Mouse (Mus musculus): ENCODE measurements at regions not wholly inside any gene's neighbourhood (a gene's known extent, or its start where the extent isn't known, plus 50 kb on each side); places are given as distances from the start of the nearest gene placed in this dataset.

- H3K27me3 ChIP-seq = no peaks in the 10 kb centered on the region
- H3K4me1 ChIP-seq = no peaks in the 10 kb centered on the region
- ATAC-seq (ENCODE audit: insufficient number of reproducible peaks, low FRiP score, low TSS enrichment, low read depth) = no peak
- 95% methylated on average over 4 of the region's 4 CpGs for WGBS
- no peak overlapping the region for H3K9ac ChIP-seq
- no peak overlapping the region for H3K4me3 ChIP-seq (replicated peaks)
- H3K27ac ChIP-seq (replicated peaks) = no peak overlapping the region
- no peak overlapping the region for H3K4me2 ChIP-seq (replicated peaks)
- H3K36me3 ChIP-seq = no peaks in the 10 kb centered on the region
- H3K9me3 ChIP-seq (replicated peaks) = no peaks in the 10 kb centered on the region
Measured at GRCm38 (mm10) chr11:114551262-114551661, 117.1 kb upstream of the Rpl38 start.

GRCm38 (mm10) chr11:114548658-114549057 lies 119.7 kb upstream of the Rpl38 start:
- no peak for ATAC-seq (ENCODE audit: insufficient number of reproducible peaks, low FRiP score, low TSS enrichment, low read depth)
- WGBS = 75% methylated on average over 5 of the region's 5 CpGs
- H3K4me2 ChIP-seq (replicated peaks) = no peak overlapping the region
- H3K9me3 ChIP-seq (replicated peaks) = no peaks in the 10 kb centered on the region
- H3K27ac ChIP-seq (replicated peaks) = no peak overlapping the region
- H3K4me3 ChIP-seq (replicated peaks) = no peak overlapping the region
- H3K36me3 ChIP-seq = no peaks in the 10 kb centered on the region
- H3K27me3 ChIP-seq = no peaks in the 10 kb centered on the region
- H3K9ac ChIP-seq = no peak overlapping the region
- H3K4me1 ChIP-seq = peaks cover 4% of the 10 kb centered on the region; the same call in 1 of the 2 replicates

GRCm38 (mm10) chr11:114544212-114544611 lies 124.1 kb upstream of the Rpl38 start:
- H3K4me2 ChIP-seq (replicated peaks) = no peak overlapping the region
- no peaks in the 10 kb centered on the region for H3K9me3 ChIP-seq (replicated peaks)
- no peak overlapping the region for H3K27ac ChIP-seq (replicated peaks)
- peaks cover 7% of the 10 kb centered on the region; the same call in 1 of the 2 replicates for H3K4me1 ChIP-seq
- no peaks in the 10 kb centered on the region for H3K27me3 ChIP-seq
- WGBS = 68% methylated on average over 3 of the region's 3 CpGs
- no peaks in the 10 kb centered on the region for H3K36me3 ChIP-seq
- no peak overlapping the region for H3K9ac ChIP-seq
- ATAC-seq (ENCODE audit: insufficient number of reproducible peaks, low FRiP score, low TSS enrichment, low read depth) = no peak
- H3K4me3 ChIP-seq (replicated peaks) = no peak overlapping the region

GRCm38 (mm10) chr11:114542167-114542566 lies 126.2 kb upstream of the Rpl38 start:
- Histone ChIP-seq H3K4me3 (replicated peaks) (no peak overlapping the region), H3K27ac (replicated peaks) (no peak overlapping the region), H3K27me3 (no peaks in the 10 kb centered on the region), H3K4me2 (replicated peaks) (no peak overlapping the region), H3K36me3 (no peaks in the 10 kb centered on the region), H3K9me3 (replicated peaks) (no peaks in the 10 kb centered on the region), H3K9ac (no peak overlapping the region), H3K4me1 (peaks cover 15% of the 10 kb centered on the region)
- ATAC-seq (ENCODE audit: insufficient number of reproducible peaks, low FRiP score, low TSS enrichment, low read depth) = no peak
- WGBS = 67% methylated on average over 8 of the region's 8 CpGs

GRCm38 (mm10) chr11:114540503-114540902 lies 127.8 kb upstream of the Rpl38 start:
- Histone ChIP-seq H3K36me3 (no peaks in the 10 kb centered on the region), H3K27ac (replicated peaks) (no peak overlapping the region), H3K9me3 (replicated peaks) (no peaks in the 10 kb centered on the region), H3K4me2 (replicated peaks) (no peak overlapping the region), H3K4me1 (peaks cover 22% of the 10 kb centered on the region), H3K4me3 (replicated peaks) (no peak overlapping the region), H3K9ac (no peak overlapping the region), H3K27me3 (no peaks in the 10 kb centered on the region)
- WGBS = 71% methylated on average over 3 of the region's 3 CpGs
- no peak for ATAC-seq (ENCODE audit: insufficient number of reproducible peaks, low FRiP score, low TSS enrichment, low read depth)

GRCm38 (mm10) chr11:114536616-114537493 lies 131.5 kb upstream of the Rpl38 start:
- Histone ChIP-seq H3K9me3 (replicated peaks) (no peaks in the 10 kb centered on the region), H3K9ac (no peak overlapping the region), H3K36me3 (no peaks in the 10 kb centered on the region), H3K4me2 (replicated peaks) (peak overlapping the region; percentile 20; the same call in 1 of the 2 replicates), H3K4me1 (peaks cover 15% of the 10 kb centered on the region), H3K27me3 (no peaks in the 10 kb centered on the region), H3K27ac (replicated peaks) (no peak overlapping the region; the same call in 1 of the 2 replicates), H3K4me3 (replicated peaks) (no peak overlapping the region)
- no peak for ATAC-seq (ENCODE audit: insufficient number of reproducible peaks, low FRiP score, low TSS enrichment, low read depth)
- 15% methylated on average over 13 of the region's 13 CpGs for WGBS

GRCm38 (mm10) chr11:114535900-114536299 lies 132.4 kb upstream of the Rpl38 start:
- Histone ChIP-seq H3K27ac (replicated peaks) (no peak overlapping the region), H3K9ac (no peak overlapping the region), H3K27me3 (no peaks in the 10 kb centered on the region), H3K9me3 (replicated peaks) (no peaks in the 10 kb centered on the region), H3K4me3 (replicated peaks) (no peak overlapping the region), H3K4me2 (replicated peaks) (no peak overlapping the region), H3K36me3 (no peaks in the 10 kb centered on the region), H3K4me1 (peaks cover 15% of the 10 kb centered on the region)
- ATAC-seq (ENCODE audit: insufficient number of reproducible peaks, low FRiP score, low TSS enrichment, low read depth) = no peak
- 88% methylated on average over 9 of the region's 9 CpGs for WGBS

- Histone ChIP-seq H3K36me3 (no peaks in the 10 kb centered on the region), H3K27ac (replicated peaks) (no peak overlapping the region), H3K9ac (no peak overlapping the region), H3K4me1 (peaks cover 15% of the 10 kb centered on the region), H3K4me3 (replicated peaks) (no peak overlapping the region), H3K27me3 (no peaks in the 10 kb centered on the region), H3K4me2 (replicated peaks) (no peak overlapping the region), H3K9me3 (replicated peaks) (no peaks in the 10 kb centered on the region)
- ATAC-seq (ENCODE audit: insufficient number of reproducible peaks, low FRiP score, low TSS enrichment, low read depth) = no peak
- 71% methylated on average over 7 of the region's 7 CpGs for WGBS
Measured at GRCm38 (mm10) chr11:114534436-114534835, 133.9 kb upstream of the Rpl38 start.

GRCm38 (mm10) chr11:114531241-114531765 lies 137.0 kb upstream of the Rpl38 start:
- no peak for ATAC-seq (ENCODE audit: insufficient number of reproducible peaks, low FRiP score, low TSS enrichment, low read depth)
- H3K9ac ChIP-seq = no peak overlapping the region
- H3K36me3 ChIP-seq = no peaks in the 10 kb centered on the region
- no peak overlapping the region for H3K27ac ChIP-seq (replicated peaks)
- H3K9me3 ChIP-seq (replicated peaks) = no peaks in the 10 kb centered on the region
- no peaks in the 10 kb centered on the region for H3K4me1 ChIP-seq
- H3K4me3 ChIP-seq (replicated peaks) = no peak overlapping the region
- 53% methylated on average over 4 of the region's 4 CpGs for WGBS
- H3K4me2 ChIP-seq (replicated peaks) = no peak overlapping the region
- H3K27me3 ChIP-seq = no peaks in the 10 kb centered on the region

- ATAC-seq (ENCODE audit: insufficient number of reproducible peaks, low FRiP score, low TSS enrichment, low read depth) = no peak
- no peak overlapping the region for H3K9ac ChIP-seq
- H3K36me3 ChIP-seq = no peaks in the 10 kb centered on the region
- no peak overlapping the region for H3K4me3 ChIP-seq (replicated peaks)
- no peak overlapping the region for H3K27ac ChIP-seq (replicated peaks)
- no peaks in the 10 kb centered on the region for H3K27me3 ChIP-seq
- H3K4me2 ChIP-seq (replicated peaks) = no peak overlapping the region
- 41% methylated on average over 10 of the region's 10 CpGs for WGBS
- no peaks in the 10 kb centered on the region for H3K4me1 ChIP-seq
- H3K9me3 ChIP-seq (replicated peaks) = no peaks in the 10 kb centered on the region
Measured at GRCm38 (mm10) chr11:114528937-114529772, 139.2 kb upstream of the Rpl38 start.

Measured in embryonic facial prominence, embryonic 15.5 days (tissue).